Mouse (Mus musculus): ENCODE results near the gene Trub1.

DNA sequence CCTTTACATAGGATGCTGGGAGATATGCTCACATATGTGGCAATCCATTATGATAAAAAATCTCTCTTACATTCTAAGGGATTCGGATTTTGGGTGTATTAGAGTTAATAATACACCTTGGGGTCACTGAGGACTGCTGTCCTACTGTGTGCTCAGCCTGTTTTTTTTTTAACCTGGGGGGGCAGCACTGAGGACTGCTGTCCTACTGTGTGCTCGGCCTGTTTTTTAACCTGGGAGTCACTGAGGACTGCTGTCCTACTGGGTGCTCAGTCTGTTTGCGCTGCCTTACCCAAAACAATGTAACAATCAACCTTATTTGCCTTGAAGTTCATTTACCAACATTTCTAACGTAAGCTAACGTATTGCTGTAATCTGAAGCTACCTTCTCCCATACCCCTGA is 47.5 kb downstream of the Trub1 start:
- TF ChIP-seq CTCF (IDR thresholded peaks at IDR 0.05; ENCODE audit: low read depth, low read length) = no peak
- no peak for TF ChIP-seq TAL1 (conservative IDR thresholded peaks at IDR 0.05; ENCODE audit: low read depth, low read length)

Measured in G1E (cell line).